Mouse (Mus musculus): ENCODE results near the gene Olfr1076.
"Not testable (repeated sequence)": the region's sequence is repeated elsewhere in the genome, so short reads cannot be mapped to it uniquely, and the experiment has no call there.

The Olfr1076 gene

GRCm38 (mm10) chr2:86508161-86508560 lies at the start of gene Olfr1076:
Olfr1076 (plus strand) TSS chr2:86508461.
- DNase-seq = no peak

- DNase-seq = no peak
Observed at GRCm38 (mm10) chr2:86460434-86460833, 47.8 kb upstream of the Olfr1076 start.

DNA sequence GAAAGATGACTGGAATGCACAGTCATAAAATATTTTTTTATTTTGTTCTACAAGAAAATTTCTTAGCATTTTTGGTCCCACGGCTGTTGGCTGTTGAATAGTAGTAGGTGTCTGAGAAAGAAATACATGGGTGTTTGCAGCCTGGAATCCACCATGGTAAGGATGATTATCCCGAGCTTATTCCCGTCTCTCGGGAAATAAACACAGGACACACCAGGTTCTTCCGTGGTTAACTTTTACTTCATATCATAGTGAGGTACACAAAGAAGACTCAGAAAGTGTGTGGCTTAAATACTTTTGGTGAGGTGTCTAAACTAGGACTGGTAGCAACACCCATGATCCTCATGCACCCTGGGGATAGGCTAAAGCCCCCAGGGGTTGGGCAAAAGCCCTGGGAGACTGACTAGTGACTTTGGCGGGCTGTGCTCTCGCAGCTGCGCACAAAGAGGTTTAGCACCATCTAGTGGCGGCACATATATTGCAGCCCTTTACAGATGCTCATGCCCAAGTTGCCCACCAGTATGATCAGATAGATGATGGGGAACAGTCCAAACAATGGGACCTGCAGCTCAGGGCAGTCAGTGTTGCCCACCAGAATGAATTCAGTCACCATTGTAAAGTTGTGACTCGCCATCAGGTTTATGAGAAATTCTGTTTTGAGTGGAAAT lies 43.7 kb upstream of the Olfr1076 start:
- DNase-seq = peak; percentile 14

- no peak for DNase-seq
Observed at GRCm38 (mm10) chr2:86487286-86487685, 21.0 kb upstream of the Olfr1076 start, which contains the start of gene Olfr228. Olfr228 (minus strand) TSS chr2:86487386.

DNA sequence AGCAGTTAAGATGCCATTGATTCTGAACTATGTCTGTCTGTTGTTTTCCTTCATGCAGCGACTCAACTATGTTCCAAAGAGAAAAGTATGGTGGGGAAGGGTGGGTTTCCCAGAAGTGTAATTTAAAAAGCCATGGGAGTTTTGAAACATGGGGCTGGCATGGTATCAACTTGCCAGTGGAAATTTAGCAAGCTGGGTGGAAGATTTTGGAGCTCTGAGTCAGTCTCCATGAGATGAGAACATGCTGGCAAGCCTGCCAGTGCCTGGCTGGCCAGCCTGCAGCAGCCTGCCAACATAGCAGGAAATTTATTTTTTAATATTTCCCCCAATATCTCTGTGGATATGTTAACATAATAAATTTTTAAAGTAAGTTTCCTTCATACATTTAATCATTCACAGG lies 22.7 kb downstream of the Olfr1076 start:
- DNase-seq = no peak

DNA sequence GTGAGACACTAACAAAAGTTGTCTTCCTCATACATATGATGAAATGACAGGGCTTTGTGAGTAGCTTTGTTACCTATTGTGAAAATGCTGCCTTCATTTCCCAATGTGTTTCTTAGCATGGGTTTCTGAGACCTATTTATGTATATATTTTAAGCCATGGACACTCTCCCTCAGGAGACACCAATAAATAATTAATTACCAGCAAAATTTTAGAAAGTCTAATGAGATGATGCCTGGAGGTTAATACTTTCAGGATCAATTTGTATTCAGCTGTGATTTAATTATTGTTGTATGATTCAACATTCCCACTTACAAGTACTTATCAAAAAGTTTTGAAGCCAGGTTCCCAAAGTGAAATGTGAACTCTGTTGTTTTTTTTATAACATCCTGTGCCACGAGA lies 34.1 kb downstream of the Olfr1076 start, which contains the start of gene Olfr1079:
Gene Olfr1079 (minus strand): TSS at position 101 of the 400 bp plus-strand sequence.
- DNase-seq = no peak

DNA sequence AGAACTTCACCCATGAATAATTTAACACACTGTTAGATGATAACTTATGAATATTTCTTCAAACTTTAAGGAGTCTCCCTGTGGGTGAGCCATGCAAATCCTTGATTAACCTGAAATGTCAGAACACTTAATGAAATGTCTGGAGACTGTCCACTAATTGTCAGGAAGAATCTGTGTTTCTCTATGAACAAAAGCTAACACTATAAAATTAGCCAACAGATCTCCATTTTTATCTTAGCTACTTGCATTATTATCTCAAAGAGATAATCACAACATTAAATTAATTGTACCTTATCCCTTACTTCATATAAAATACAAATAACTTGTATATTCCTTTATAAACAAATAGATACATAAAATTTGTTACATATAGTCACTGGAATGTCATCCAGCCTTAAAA lies 49.9 kb downstream of the Olfr1076 start, which contains the start of gene Olfr1080:
Gene Olfr1080 (minus strand): TSS at position 101 of the 400 bp plus-strand sequence.
- DNase-seq = not testable (repeated sequence)

Measured in kidney, adult 11 months (tissue).